ENCODE assay signal across 19 mouse cellular contexts in the genomic region with DNA sequence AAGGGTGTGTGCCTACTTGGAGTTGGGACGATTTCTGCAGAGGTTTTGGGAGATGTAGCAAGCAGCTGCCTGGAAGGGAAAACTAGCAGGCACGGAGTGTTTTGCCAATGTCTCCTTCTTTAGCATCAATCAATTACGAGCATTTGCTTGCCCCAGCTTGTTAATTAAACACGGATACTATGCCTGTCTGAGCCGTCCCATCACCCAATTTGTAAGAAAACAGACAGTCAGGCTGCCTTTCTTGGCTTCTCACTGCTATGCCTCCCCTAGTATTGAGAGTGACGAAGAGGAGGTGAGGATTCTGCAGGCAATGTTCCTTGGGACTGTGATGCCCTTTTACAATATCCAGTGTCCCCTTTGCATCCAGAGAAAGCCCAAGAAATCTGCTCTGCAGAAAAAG.
"Had no signal": no experiment of that assay in that cellular context is flagged by ENCODE, and none has a peak within 500 bp of the region (broad histone marks: within the 10 kb centered on the region; RNA-seq: fewer than 3 reads in every experiment).

No protein-coding gene starts in this region.

- H3K4me3 ChIP-seq: midbrain, embryonic 10.5 days; midbrain, embryonic 12.5 days; myocyte; neural tube, embryonic 13.5 days; neural tube, embryonic 15.5 days had no signal

- ATAC-seq: midbrain, embryonic 16.5 days had no signal

- DNase-seq: lung, adult 18-20 months; lung, embryonic 14.5 days; lung, postnatal 10 days; lung, postnatal 4 days; midbrain, embryonic 14.5 days; retina, postnatal 1 day; right cerebral cortex, adult 18-20 months; right cerebral cortex, postnatal 25 days; right cerebral cortex, postnatal 4 days; spleen, adult 18-20 months; thymus, adult 18-20 months; thymus, postnatal 14 days; thymus, postnatal 36 days had no signal

- H3K4me2 ChIP-seq: lung, embryonic 14.5 days; midbrain, embryonic 12.5 days; neural tube, embryonic 13.5 days; neural tube, embryonic 15.5 days had no signal

- H3K9me3 ChIP-seq: midbrain, embryonic 10.5 days; midbrain, embryonic 12.5 days; neural tube, embryonic 13.5 days; neural tube, embryonic 15.5 days had no signal

- H3K9ac ChIP-seq: lung, embryonic 14.5 days; midbrain, embryonic 12.5 days; neural tube, embryonic 13.5 days; neural tube, embryonic 15.5 days had no signal

- H3K27me3 ChIP-seq: midbrain, embryonic 12.5 days; neural tube, embryonic 13.5 days; neural tube, embryonic 15.5 days had no signal

- H3K36me3 ChIP-seq: midbrain, embryonic 10.5 days; midbrain, embryonic 12.5 days; neural tube, embryonic 13.5 days; neural tube, embryonic 15.5 days had no signal

- H3K4me1 ChIP-seq: midbrain, embryonic 10.5 days; midbrain, embryonic 12.5 days; neural tube, embryonic 15.5 days had no signal

- H3K27ac ChIP-seq: midbrain, embryonic 10.5 days; midbrain, embryonic 12.5 days; neural tube, embryonic 13.5 days; neural tube, embryonic 15.5 days had no signal
